Mouse (Mus musculus) lung, postnatal 25 days (tissue): Measurements from ENCODE around the gene Styx.
A peak's percentile ranks its signal among the peaks of the same experiment; 100 is the strongest.

ENCODE experiments used
- DNase-seq: peaks from one replicate; pipeline ENCODE4 v3.0.0; 2022; ENCODE audit warnings: low spot score

Styx gene

DNA sequence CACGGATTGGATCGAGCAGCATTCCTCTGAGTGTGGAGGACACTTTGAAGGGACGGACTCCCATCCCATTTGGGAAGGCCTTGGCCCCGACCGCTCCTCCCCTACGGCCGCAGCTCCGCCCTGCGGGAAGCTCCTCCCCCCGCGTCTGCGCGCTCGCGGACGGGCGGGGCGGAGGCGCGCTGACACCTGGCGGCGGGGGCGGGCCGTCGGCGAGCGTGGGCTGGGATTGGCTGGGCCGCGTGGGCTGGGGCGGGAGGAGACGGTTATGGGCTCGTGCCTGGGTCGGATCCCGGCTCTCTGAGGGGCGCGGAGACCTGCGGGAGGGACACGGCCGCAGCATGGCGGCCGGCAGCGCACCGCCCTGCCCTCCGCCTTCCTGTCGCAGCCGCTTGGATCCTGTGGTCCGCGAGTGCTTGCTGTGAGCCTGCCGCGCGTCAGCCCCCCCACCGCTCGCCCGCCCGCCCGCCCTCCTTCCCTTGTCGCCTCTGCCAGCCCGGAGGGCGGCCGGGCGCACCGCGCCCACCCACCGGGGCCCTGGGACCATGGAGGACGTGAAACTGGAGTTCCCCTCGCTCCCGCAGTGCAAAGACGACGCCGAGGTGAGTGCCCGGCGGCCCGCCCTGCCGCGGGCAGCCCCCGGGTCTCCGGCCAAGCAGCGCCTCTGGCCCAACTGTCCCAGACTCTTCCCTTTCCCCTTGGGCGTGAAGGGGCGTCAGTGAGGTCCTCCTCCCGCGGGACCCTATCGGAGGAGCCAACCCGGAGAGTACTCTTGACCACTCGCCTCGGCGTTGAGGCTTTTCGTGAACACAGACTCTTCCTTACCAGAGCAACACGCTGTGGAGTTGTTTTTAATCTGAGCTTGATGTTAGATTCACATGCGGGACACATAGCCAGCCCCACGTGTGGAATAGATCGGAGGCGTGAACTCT is at the start of gene Styx:
Gene Styx, plus strand, starts transcription at position 163 of the 929 bp plus-strand sequence.
- peak; percentile 96 for DNase-seq

- no peak for DNase-seq
Observed at GRCm38 (mm10) chr14:45303939-45304338, 47.0 kb upstream of the Styx start.

GRCm38 (mm10) chr14:45304389-45304788 is 46.5 kb upstream of the Styx start:
- DNase-seq: no peak

- no peak for DNase-seq
Observed at GRCm38 (mm10) chr14:45305852-45306251, 45.0 kb upstream of the Styx start.

DNA sequence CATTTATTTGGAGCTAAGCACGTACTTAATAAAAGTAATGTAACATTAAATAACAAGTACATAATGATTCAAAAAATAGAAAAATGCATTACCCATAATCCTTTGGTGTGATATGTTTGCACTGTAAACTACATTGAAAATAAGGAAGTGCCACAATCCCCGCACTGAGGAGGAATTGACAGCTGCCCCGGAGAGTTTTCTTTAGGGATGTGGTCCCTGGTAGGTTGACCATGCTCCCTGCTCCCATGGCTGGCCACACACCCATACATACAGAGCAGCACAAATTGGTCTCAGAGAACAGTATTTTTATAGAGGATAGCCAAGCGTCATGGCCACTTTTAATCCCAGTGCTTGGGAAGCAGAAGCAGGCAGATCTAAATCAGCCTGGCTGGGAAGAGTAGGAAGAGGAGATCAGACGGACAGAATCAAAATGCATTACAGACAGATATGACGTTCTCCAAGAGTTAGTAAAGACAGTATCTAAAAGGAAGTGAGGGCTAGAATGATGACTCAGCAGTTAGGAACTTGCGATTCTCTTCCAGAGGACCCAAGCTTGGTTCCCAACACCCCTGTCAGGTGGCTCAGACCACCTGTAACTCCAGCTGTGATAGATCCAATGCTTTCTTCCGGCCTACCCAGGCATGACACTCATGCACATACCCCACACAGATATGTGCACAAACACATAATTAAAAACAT is 43.1 kb upstream of the Styx start:
- DNase-seq: no peak

- no peak for DNase-seq
Observed at GRCm38 (mm10) chr14:45309646-45310045, 41.2 kb upstream of the Styx start.

DNA sequence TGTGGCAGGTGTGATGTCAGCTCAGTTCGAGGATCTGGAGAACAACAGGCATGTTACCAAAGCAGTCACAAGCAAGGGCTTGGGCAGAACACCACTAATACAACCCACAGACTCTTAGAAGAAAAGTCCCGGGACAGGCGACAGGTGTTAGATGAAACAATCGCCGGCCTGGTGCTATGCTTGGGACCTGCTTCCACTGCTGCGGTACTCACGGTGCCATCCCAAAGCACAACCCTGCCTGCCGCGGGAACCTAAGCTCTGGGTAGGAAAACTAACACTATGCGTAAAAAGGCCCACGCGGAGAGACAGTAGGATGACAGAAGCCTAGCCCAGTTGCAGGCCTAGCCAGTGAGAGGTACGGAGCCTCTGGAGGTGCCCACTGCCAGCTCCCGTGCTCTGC is 40.8 kb upstream of the Styx start:
- DNase-seq: no peak

DNA sequence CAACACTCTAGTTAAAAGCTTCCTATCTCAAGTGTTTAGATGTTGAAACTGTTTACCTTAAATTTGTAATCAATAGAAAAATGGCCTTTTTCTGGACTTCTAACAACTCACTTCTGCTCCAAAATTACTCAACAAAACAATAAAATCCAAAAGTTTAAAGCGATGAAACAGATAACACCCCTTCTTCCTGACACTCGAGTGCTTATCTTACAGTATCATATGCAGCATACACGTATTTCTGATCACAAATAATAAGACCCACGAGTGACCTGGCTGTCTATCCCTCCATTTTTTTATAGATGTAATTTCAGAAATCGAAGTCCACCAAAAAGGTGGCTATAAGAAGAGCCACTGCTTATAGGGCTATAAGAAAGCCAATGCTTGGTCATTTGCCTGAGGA is 34.0 kb upstream of the Styx start:
- no peak for DNase-seq

- DNase-seq: no peak
Observed at GRCm38 (mm10) chr14:45317921-45318411, 32.9 kb upstream of the Styx start.

DNA sequence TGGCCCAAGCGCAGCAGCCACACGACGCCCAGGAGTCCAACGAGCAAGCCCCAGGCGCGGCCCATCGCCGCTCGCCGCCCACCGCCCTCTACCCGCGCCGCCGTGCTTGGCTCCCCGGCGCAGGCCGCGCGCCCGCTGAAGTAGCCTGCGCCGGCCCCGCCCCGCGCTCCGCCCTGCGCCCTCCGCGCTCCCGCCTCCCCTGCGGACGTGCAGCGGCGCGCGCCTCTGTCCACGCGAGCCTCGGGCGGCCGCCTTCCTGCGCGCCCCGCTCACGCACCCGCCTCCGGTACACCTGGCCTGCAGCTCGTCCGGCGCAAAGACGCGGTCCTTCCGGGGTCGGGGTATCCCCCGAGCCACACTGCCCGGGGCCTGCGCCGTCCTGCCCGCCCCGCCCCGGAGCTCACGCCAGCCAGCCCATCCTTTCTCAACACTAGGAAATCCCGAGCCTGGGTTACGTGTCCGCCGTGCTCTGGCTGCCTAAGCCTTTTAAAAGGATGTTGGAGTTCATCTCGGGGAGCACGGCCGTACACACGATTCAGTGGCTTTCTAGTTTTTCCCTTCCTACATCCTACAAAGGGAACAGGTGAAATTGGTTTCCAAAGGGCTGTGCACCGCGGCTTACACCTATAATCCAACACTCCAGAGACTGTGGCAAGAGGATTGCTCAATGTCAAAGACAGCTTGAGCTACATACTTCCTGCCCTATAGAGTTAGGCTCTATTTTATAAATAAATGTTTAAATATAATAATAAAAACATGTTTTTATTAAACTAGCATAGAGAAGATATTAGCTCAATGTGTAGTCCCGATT is 32.3 kb upstream of the Styx start, which contains the start of gene Ero1l:
Gene Ero1l, minus strand, starts transcription at position 346 of the 811 bp plus-strand sequence.
- DNase-seq: peak; percentile 78

DNA sequence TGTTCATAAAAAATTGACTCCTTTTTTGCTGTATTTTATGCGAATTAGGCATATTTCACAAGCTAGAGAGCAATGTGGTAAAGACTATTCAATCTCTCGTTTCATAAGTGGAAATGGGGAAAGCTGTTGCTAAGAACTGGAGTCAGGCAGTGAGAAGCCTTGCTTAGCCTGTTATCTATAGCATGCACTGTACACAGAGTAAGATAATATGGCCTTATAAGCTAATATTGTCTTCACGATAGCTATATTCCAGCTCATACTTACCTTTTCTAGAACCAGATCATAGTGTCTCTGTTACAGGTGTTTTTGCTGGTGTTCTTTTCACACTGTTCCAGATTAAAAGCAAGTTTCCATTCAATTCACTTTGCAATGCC is 31.7 kb upstream of the Styx start:
- DNase-seq: no peak

- DNase-seq: no peak
Observed at GRCm38 (mm10) chr14:45320111-45320510, 30.8 kb upstream of the Styx start.

- DNase-seq: no peak
Observed at GRCm38 (mm10) chr14:45321067-45321466, 29.8 kb upstream of the Styx start.

GRCm38 (mm10) chr14:45321622-45322021 is 29.3 kb upstream of the Styx start:
- no peak for DNase-seq

- no peak for DNase-seq
Observed at GRCm38 (mm10) chr14:45322450-45322849, 28.4 kb upstream of the Styx start.

GRCm38 (mm10) chr14:45323320-45323719 is 27.6 kb upstream of the Styx start:
- no peak for DNase-seq

GRCm38 (mm10) chr14:45325471-45325870 is 25.4 kb upstream of the Styx start:
- peak; percentile 75 for DNase-seq

- DNase-seq: no peak
Observed at GRCm38 (mm10) chr14:45328072-45328713, 22.7 kb upstream of the Styx start.

GRCm38 (mm10) chr14:45329018-45329588 is 21.8 kb upstream of the Styx start:
- DNase-seq: no peak

- DNase-seq: peak; percentile 94
Observed at GRCm38 (mm10) chr14:45329589-45330181, 21.2 kb upstream of the Styx start, which contains the start of gene Psmc6. TSS of gene Psmc6 (plus strand) at chr14:45329788.
